ENCODE assay signal across 9 mouse cellular contexts in genomic region chr6:91754098-91754497, GRCm38 (mm10).
DNase-seq lines count a peak whose midpoint lies in the region; ATAC-seq lines count a peak whose summit lies in the region.
"Had no signal": no experiment of that assay in that cellular context is flagged by ENCODE, and none has a peak within 500 bp of the region (broad histone marks: within the 10 kb centered on the region; RNA-seq: fewer than 3 reads in every experiment).

No protein-coding gene starts in this region.

- ATAC-seq in frontal cortex, adult (ENCODE audit: low TSS enrichment): peak; percentile 84
- 0 out of 2 replicates have a peak, but pooled peaks have one; percentile 12 for ATAC-seq in common myeloid progenitor, adult 5-6 weeks (replicated peaks; ENCODE audit: low read depth, poor library complexity, severe bottlenecking)

- intact Hi-C loops in left cerebral cortex, postnatal 36 days (cut with DNase I): no loop called here

- no peak for DNase-seq in frontal cortex, postnatal 10 days (ENCODE audit: low spot score in 2 of 2)
- peak; percentile 60 to 69 for DNase-seq in layer of hippocampus, adult 18-20 months (ENCODE audit: low spot score in 2 of 2)
- DNase-seq in layer of hippocampus, postnatal 25 days (ENCODE audit: extremely low spot score in 1 of 2, low spot score in 1 of 2): no peak
- DNase-seq in left cerebral cortex, postnatal 36 days (ENCODE audit: low spot score in 2 of 2): peak; percentile 56 to 79
- DNase-seq in spleen, postnatal 10 days (ENCODE audit: low spot score in 2 of 2): no peak
- DNase-seq in adrenal gland, postnatal 14 days: no peak
- DNase-seq: cerebellum, adult 18-20 months had no signal

Comparison
In these comparisons a context has a peak if more than half of its experiments do, and no peak if none do; other contexts are left out.
1. DNase-seq: peak in layer of hippocampus, adult 18-20 months (2 of 2) and left cerebral cortex, postnatal 36 days (2 of 2); none in frontal cortex, postnatal 10 days (0 of 2), layer of hippocampus, postnatal 25 days (0 of 2), spleen, postnatal 10 days (0 of 2) and adrenal gland, postnatal 14 days (single experiment).